ENCODE assay signal across 11 mouse cellular contexts in the genomic region with DNA sequence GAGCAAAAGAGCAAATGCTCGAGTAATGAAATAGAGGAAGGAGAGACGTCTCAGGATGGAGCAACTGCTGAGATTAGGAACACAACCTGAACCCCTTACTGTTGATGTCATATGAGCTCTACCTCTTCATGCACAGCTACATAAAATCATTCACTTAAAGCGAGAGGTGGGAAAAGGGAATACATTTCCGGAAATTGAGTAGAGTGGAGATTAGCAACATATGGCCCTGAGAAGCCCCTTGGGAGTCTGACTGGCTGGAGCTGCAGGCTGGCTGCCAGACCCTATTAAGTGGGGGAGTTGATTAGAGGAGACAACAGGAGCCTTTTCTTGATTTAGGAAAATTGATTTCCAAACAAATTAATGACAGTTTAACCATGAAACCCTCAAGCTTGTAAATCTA.
A peak's percentile ranks its signal among the peaks of the same experiment; 100 is the strongest.
DNase-seq lines count a peak whose midpoint lies in the region; ATAC-seq and TF ChIP-seq lines count a peak whose summit lies in the region.
"Had no signal": no experiment of that assay in that cellular context is flagged by ENCODE, and none has a peak within 500 bp of the region (broad histone marks: within the 10 kb centered on the region; RNA-seq: fewer than 3 reads in every experiment).

No protein-coding gene starts in this region.

- H3K27ac ChIP-seq in midbrain, embryonic 11.5 days (ENCODE audit: low read depth, low read length) = no peak overlapping the region
- H3K27ac ChIP-seq in midbrain, embryonic 15.5 days = no peak overlapping the region
- H3K27ac ChIP-seq in hindbrain, postnatal 0 days = no peak overlapping the region
- no peak overlapping the region for H3K27ac ChIP-seq in neural tube, embryonic 15.5 days (replicated peaks)

- H3K4me1 ChIP-seq in midbrain, embryonic 11.5 days (ENCODE audit: control insufficient read depth, insufficient read depth, low read length) = no peaks in the 10 kb centered on the region
- H3K4me1 ChIP-seq in midbrain, embryonic 15.5 days = no peaks in the 10 kb centered on the region
- H3K4me1 ChIP-seq in hindbrain, postnatal 0 days (ENCODE audit: insufficient read depth, low read length) = no peaks in the 10 kb centered on the region
- no peaks in the 10 kb centered on the region for H3K4me1 ChIP-seq in neural tube, embryonic 15.5 days

- 76% methylated on average over 4 of the region's 4 CpGs for WGBS in midbrain, embryonic 11.5 days
- WGBS in midbrain, embryonic 15.5 days = 46% methylated on average over 4 of the region's 4 CpGs
- 44% methylated on average over 4 of the region's 4 CpGs for WGBS in hindbrain, postnatal 0 days
- 40% methylated on average over 4 of the region's 4 CpGs for WGBS in neural tube, embryonic 15.5 days

- no peak overlapping the region for H3K4me3 ChIP-seq in midbrain, embryonic 11.5 days (ENCODE audit: low read depth, low read length)
- no peak overlapping the region for H3K4me3 ChIP-seq in midbrain, embryonic 15.5 days
- no peak overlapping the region for H3K4me3 ChIP-seq in hindbrain, postnatal 0 days (ENCODE audit: low read length)
- H3K4me3 ChIP-seq in neural tube, embryonic 15.5 days (replicated peaks) = no peak overlapping the region

- no peaks in the 10 kb centered on the region for H3K27me3 ChIP-seq in midbrain, embryonic 11.5 days (ENCODE audit: control insufficient read depth, insufficient read depth, low read length)
- no peaks in the 10 kb centered on the region for H3K27me3 ChIP-seq in midbrain, embryonic 15.5 days (replicated peaks)
- H3K27me3 ChIP-seq in hindbrain, postnatal 0 days (ENCODE audit: insufficient read depth, low read length) = no peaks in the 10 kb centered on the region
- H3K27me3 ChIP-seq in neural tube, embryonic 15.5 days (replicated peaks) = no peaks in the 10 kb centered on the region

- no peak for TF ChIP-seq CTCF in hindbrain, postnatal 0 days (IDR thresholded peaks at IDR 0.05; ENCODE audit: low read depth)

- H3K4me2 ChIP-seq in midbrain, embryonic 11.5 days = no peak overlapping the region
- H3K4me2 ChIP-seq in midbrain, embryonic 15.5 days = no peak overlapping the region
- no peak overlapping the region for H3K4me2 ChIP-seq in hindbrain, postnatal 0 days (ENCODE audit: low read depth, low read length)
- H3K4me2 ChIP-seq in neural tube, embryonic 15.5 days = no peak overlapping the region

- ATAC-seq in midbrain, embryonic 11.5 days (ENCODE audit: low FRiP score) = 0 out of 2 replicates have a peak, but pooled peaks have one; percentile 65
- no peak for ATAC-seq in midbrain, embryonic 15.5 days (replicated peaks)
- ATAC-seq in hindbrain, postnatal 0 days = peak; percentile 53; the same call in 1 of the 2 replicates
- peak; percentile 35; the same call in 1 of the 2 replicates for ATAC-seq in neural tube, embryonic 15.5 days (ENCODE audit: low FRiP score)
- ATAC-seq: lung, postnatal 0 days had no signal

- no peaks in the 10 kb centered on the region for H3K9me3 ChIP-seq in midbrain, embryonic 11.5 days (ENCODE audit: control insufficient read depth, low read length)
- no peaks in the 10 kb centered on the region for H3K9me3 ChIP-seq in midbrain, embryonic 15.5 days
- H3K9me3 ChIP-seq in hindbrain, postnatal 0 days (ENCODE audit: low read length) = no peaks in the 10 kb centered on the region
- no peaks in the 10 kb centered on the region for H3K9me3 ChIP-seq in neural tube, embryonic 15.5 days (replicated peaks)

- peak; percentile 87 to 91 for DNase-seq in cerebellum, postnatal 10 days
- DNase-seq in cerebellum, adult 9-11 months = no peak
- DNase-seq in midbrain, embryonic 11.5 days (ENCODE audit: low spot score, missing footprints) = no peak
- DNase-seq in hindbrain, postnatal 0 days (ENCODE audit: low spot score) = peak; percentile 76
- DNase-seq in layer of hippocampus, adult 9-11 months = no peak
- DNase-seq in heart, adult 8-10 months (ENCODE audit: low spot score) = no peak
- DNase-seq: liver; thymus, adult 18-20 months had no signal

- H3K36me3 ChIP-seq in midbrain, embryonic 11.5 days (ENCODE audit: control insufficient read depth, insufficient read depth, low read length) = no peaks in the 10 kb centered on the region
- H3K36me3 ChIP-seq in midbrain, embryonic 15.5 days (replicated peaks) = no peaks in the 10 kb centered on the region
- no peaks in the 10 kb centered on the region for H3K36me3 ChIP-seq in hindbrain, postnatal 0 days (ENCODE audit: insufficient read depth, low read length)
- no peaks in the 10 kb centered on the region for H3K36me3 ChIP-seq in neural tube, embryonic 15.5 days

- no peak overlapping the region for H3K9ac ChIP-seq in midbrain, embryonic 11.5 days (ENCODE audit: low read length)
- no peak overlapping the region for H3K9ac ChIP-seq in midbrain, embryonic 15.5 days
- no peak overlapping the region for H3K9ac ChIP-seq in hindbrain, postnatal 0 days (replicated peaks; ENCODE audit: low read length)
- H3K9ac ChIP-seq in neural tube, embryonic 15.5 days (replicated peaks) = no peak overlapping the region

Comparison
In these comparisons a context has a peak if more than half of its experiments do, and no peak if none do; other contexts are left out.
1. DNase-seq: peak in cerebellum, postnatal 10 days (2 of 2) and hindbrain, postnatal 0 days (single experiment); none in cerebellum, adult 9-11 months (single experiment), midbrain, embryonic 11.5 days (single experiment), layer of hippocampus, adult 9-11 months (single experiment) and heart, adult 8-10 months (single experiment).